Mouse (Mus musculus): ENCODE data around the gene Gpr84. TPM values are rescaled to one million over a fixed set of nuclear protein-coding genes. Genes with fewer than 3 reads are reported as not detected.

The Gpr84 gene
- polyA plus RNA-seq, 1 experiment: 0.43 TPM

DNA sequence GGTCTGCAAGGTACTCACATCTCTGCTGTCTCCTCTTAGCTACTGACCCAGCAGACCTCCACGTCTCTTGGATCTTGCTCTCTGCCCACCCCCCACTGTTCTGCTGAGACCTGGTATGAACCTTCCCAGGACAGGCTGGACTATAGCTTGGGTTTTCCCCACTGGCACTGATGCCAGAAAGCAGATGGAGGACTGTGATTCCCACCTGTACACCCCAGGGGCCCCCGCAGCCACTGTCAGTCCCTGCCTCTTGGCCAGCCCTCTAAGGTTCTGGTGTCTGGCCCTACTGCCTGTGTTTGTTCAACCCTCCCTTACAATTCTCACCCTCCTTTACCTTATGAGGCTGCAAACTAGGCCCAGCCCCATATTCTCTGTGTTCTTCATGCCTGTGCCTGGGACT is 44.3 kb upstream of the Gpr84 start:
- Histone ChIP-seq H3K4me1 (ENCODE audit: control insufficient read depth, insufficient read depth, low read length) (peaks cover 2% of the 10 kb centered on the region; the same call in 1 of the 2 replicates), H3K27ac (ENCODE audit: control insufficient read depth, insufficient read depth, low read depth, low read length) (no peak overlapping the region), H3K36me3 (ENCODE audit: control insufficient read depth, insufficient read depth, low read length) (no peaks in the 10 kb centered on the region), H3K27me3 (ENCODE audit: control insufficient read depth, insufficient read depth, low read length) (no peaks in the 10 kb centered on the region), H3K4me3 (ENCODE audit: control insufficient read depth, low read depth, low read length) (no peak overlapping the region)
- no peak for TF ChIP-seq POLR2A (IDR thresholded peaks at IDR 0.05; ENCODE audit: control insufficient read depth, low read depth, low read length)
- no peak for TF ChIP-seq CTCF (IDR thresholded peaks at IDR 0.05; ENCODE audit: control insufficient read depth, insufficient read depth, insufficient replicate concordance, low read depth, low read length)

DNA sequence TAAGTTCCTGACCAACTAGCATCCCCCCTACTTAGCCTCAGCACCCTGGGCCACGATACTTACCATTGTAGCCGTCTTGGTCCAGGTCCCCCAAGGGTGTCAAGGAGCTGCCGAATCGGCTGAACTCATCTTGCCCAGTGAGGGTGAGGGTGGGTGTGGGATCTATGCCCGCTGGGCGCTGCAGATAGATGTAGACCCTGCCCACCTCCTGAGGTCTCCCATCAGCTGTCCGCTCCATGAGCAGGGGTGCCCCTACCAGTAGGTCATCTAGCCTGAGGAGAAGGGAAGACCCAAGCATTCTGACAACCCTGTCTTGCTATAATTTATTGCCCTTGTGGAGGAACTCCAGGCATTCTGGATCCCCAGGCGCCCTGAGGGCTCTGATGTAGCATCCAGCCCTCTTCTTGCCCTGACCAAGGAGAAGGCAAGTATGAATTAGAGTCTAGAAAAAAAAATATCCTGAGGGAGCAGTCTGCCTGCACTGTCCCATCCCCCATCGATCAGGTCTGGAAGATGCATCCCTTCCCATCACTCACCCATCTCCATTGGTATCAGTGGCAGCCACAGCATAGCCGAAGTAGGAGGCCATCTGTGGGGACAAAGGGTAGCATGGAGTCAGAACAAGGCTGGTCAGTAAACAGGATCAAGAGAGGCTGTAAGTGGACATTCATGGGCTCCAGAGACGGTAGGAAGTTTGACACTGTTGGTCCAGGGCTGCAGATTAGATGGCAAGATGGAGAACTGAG is 43.3 kb upstream of the Gpr84 start:
- H3K36me3 ChIP-seq (ENCODE audit: control insufficient read depth, insufficient read depth, low read length): no peaks in the 10 kb centered on the region
- no peak overlapping the region for H3K4me3 ChIP-seq (ENCODE audit: control insufficient read depth, low read depth, low read length)
- no peaks in the 10 kb centered on the region for H3K4me1 ChIP-seq (ENCODE audit: control insufficient read depth, insufficient read depth, low read length)
- no peaks in the 10 kb centered on the region for H3K27me3 ChIP-seq (ENCODE audit: control insufficient read depth, insufficient read depth, low read length)
- no peak for TF ChIP-seq CTCF (IDR thresholded peaks at IDR 0.05; ENCODE audit: control insufficient read depth, insufficient read depth, insufficient replicate concordance, low read depth, low read length)
- no peak overlapping the region for H3K27ac ChIP-seq (ENCODE audit: control insufficient read depth, insufficient read depth, low read depth, low read length)

DNA sequence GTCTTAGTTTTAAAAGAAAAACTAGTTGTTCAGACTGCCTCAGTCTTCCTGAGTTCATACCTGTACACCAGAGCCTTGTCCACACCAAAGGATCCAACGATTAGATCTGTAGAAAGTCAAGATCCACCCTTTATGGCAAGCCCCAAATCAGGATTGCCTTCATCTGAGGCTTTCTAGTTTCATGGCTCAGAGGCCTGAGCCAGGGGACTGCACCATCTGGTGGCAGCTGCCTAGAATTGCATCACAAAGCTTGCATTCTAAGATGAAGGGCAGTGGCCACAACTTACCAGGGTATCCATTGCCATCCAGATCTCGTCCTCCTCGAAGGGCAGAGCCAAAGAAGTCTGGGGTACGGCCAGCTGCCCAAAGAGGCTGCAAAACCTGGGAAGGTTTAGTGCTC is 42.4 kb upstream of the Gpr84 start:
- no peak overlapping the region for H3K27ac ChIP-seq (ENCODE audit: control insufficient read depth, insufficient read depth, low read depth, low read length)
- no peaks in the 10 kb centered on the region for H3K27me3 ChIP-seq (ENCODE audit: control insufficient read depth, insufficient read depth, low read length)
- H3K4me3 ChIP-seq (ENCODE audit: control insufficient read depth, low read depth, low read length): no peak overlapping the region
- TF ChIP-seq POLR2A (IDR thresholded peaks at IDR 0.05; ENCODE audit: control insufficient read depth, low read depth, low read length) (no peak), CTCF (IDR thresholded peaks at IDR 0.05; ENCODE audit: control insufficient read depth, insufficient read depth, insufficient replicate concordance, low read depth, low read length) (peak; percentile 79; the same call in 1 of the 2 replicates)
- H3K36me3 ChIP-seq (ENCODE audit: control insufficient read depth, insufficient read depth, low read length): no peaks in the 10 kb centered on the region
- H3K4me1 ChIP-seq (ENCODE audit: control insufficient read depth, insufficient read depth, low read length): no peaks in the 10 kb centered on the region

DNA sequence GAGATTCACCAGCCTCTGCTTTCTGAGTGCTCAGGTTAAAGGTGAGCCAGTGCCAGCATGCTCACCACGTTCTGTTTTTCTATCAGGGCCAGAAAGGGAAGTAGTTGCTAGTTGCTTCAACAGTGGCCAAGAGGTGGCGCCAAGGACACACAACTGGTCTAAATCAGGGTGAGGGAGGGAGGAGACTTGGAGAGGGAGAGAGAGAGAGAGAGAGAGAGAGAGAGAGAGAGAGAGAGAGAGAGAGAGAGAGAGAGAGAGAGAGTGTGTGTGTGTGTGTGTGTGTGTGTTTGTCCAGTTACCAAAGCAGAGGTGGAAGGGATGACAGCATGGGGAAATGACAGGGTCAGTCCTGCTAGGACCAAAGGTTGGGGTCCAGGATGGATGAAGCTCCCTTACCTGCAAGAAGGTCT is 36.9 kb upstream of the Gpr84 start:
- TF ChIP-seq CTCF (IDR thresholded peaks at IDR 0.05; ENCODE audit: control insufficient read depth, insufficient read depth, insufficient replicate concordance, low read depth, low read length) (peak; percentile 38; the same call in 1 of the 2 replicates), POLR2A (IDR thresholded peaks at IDR 0.05; ENCODE audit: control insufficient read depth, low read depth, low read length) (no peak)
- Histone ChIP-seq H3K4me3 (ENCODE audit: control insufficient read depth, low read depth, low read length) (no peak overlapping the region), H3K27me3 (ENCODE audit: control insufficient read depth, insufficient read depth, low read length) (no peaks in the 10 kb centered on the region), H3K4me1 (ENCODE audit: control insufficient read depth, insufficient read depth, low read length) (no peaks in the 10 kb centered on the region; the same call in 1 of the 2 replicates), H3K36me3 (ENCODE audit: control insufficient read depth, insufficient read depth, low read length) (no peaks in the 10 kb centered on the region), H3K27ac (ENCODE audit: control insufficient read depth, insufficient read depth, low read depth, low read length) (no peak overlapping the region)

DNA sequence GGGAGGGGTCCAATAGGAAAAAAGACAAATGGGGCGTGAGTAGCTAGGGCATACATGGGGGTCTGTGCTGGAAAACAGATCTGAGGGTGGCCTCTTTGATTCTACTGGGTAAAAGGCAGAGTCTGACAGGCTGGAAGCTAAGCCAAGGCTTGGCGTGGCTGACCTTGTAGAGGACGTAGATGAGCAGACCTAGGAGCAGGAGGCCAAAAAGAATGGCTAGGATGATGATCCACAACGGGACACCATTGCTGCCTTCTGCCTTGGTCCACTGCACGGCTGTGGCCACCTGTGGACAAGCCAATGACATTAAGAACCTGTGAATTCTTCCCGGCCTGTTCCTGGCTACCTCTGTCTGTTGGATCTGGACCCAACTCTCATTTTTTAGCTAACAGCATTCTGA is 35.4 kb upstream of the Gpr84 start:
- Histone ChIP-seq H3K36me3 (ENCODE audit: control insufficient read depth, insufficient read depth, low read length) (no peaks in the 10 kb centered on the region), H3K27me3 (ENCODE audit: control insufficient read depth, insufficient read depth, low read length) (no peaks in the 10 kb centered on the region), H3K4me3 (ENCODE audit: control insufficient read depth, low read depth, low read length) (no peak overlapping the region), H3K4me1 (ENCODE audit: control insufficient read depth, insufficient read depth, low read length) (no peaks in the 10 kb centered on the region; the same call in 1 of the 2 replicates), H3K27ac (ENCODE audit: control insufficient read depth, insufficient read depth, low read depth, low read length) (no peak overlapping the region)
- TF ChIP-seq CTCF (IDR thresholded peaks at IDR 0.05; ENCODE audit: control insufficient read depth, insufficient read depth, insufficient replicate concordance, low read depth, low read length) (no peak), POLR2A (IDR thresholded peaks at IDR 0.05; ENCODE audit: control insufficient read depth, low read depth, low read length) (no peak)

DNA sequence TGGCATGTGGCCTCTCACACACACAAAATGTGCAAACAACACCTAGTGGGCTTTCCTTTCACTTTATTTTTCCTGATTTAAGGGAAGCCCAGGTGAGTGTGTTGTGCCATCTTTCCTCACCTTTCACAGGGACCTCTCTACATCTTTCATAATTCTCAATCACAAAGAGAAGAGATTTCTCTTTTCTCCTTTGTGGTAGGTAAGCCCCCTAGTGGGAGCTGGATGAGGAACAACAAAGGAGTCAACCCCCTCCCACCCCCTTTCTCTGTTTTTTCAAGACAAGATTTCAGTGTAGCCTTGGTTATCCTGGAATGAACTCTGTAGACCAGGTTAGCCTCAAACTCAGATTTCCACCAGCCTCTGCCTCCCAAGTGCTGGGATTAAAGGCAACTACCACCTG is 33.1 kb upstream of the Gpr84 start:
- no peak overlapping the region for H3K4me3 ChIP-seq (ENCODE audit: control insufficient read depth, low read depth, low read length)
- TF ChIP-seq POLR2A (IDR thresholded peaks at IDR 0.05; ENCODE audit: control insufficient read depth, low read depth, low read length) (no peak), CTCF (IDR thresholded peaks at IDR 0.05; ENCODE audit: control insufficient read depth, insufficient read depth, insufficient replicate concordance, low read depth, low read length) (no peak)
- no peaks in the 10 kb centered on the region; the same call in 1 of the 2 replicates for H3K27me3 ChIP-seq (ENCODE audit: control insufficient read depth, insufficient read depth, low read length)
- H3K36me3 ChIP-seq (ENCODE audit: control insufficient read depth, insufficient read depth, low read length): no peaks in the 10 kb centered on the region
- H3K27ac ChIP-seq (ENCODE audit: control insufficient read depth, insufficient read depth, low read depth, low read length): no peak overlapping the region
- H3K4me1 ChIP-seq (ENCODE audit: control insufficient read depth, insufficient read depth, low read length): peaks cover 12% of the 10 kb centered on the region

DNA sequence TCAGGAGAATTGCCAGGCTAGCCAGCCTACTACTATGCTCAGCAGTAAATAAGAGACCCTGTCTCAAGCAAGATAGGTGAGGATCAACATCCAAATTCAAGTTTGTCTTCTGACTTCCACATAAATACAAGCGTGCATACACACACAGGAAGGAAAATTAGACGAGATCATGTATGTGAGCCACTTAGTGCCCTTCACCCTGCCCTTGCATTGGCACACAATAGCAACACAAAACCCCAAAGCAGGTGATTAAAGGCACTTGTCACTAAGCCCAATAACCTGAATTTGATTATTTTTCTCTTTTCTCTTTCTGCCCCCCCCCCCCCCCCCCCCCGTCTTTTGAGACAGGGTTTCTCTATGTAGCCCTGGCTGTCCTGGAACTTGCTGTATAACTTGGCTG is 32.6 kb upstream of the Gpr84 start:
- no peaks in the 10 kb centered on the region; the same call in 1 of the 2 replicates for H3K27me3 ChIP-seq (ENCODE audit: control insufficient read depth, insufficient read depth, low read length)
- H3K4me3 ChIP-seq (ENCODE audit: control insufficient read depth, low read depth, low read length): no peak overlapping the region
- TF ChIP-seq CTCF (IDR thresholded peaks at IDR 0.05; ENCODE audit: control insufficient read depth, insufficient read depth, insufficient replicate concordance, low read depth, low read length) (no peak), POLR2A (IDR thresholded peaks at IDR 0.05; ENCODE audit: control insufficient read depth, low read depth, low read length) (no peak)
- no peak overlapping the region for H3K27ac ChIP-seq (ENCODE audit: control insufficient read depth, insufficient read depth, low read depth, low read length)
- H3K36me3 ChIP-seq (ENCODE audit: control insufficient read depth, insufficient read depth, low read length): no peaks in the 10 kb centered on the region
- peaks cover 12% of the 10 kb centered on the region for H3K4me1 ChIP-seq (ENCODE audit: control insufficient read depth, insufficient read depth, low read length)
